Mouse (Mus musculus) lung, embryonic 14.5 days (tissue): ENCODE data around the gene Dlg4. TPM values are rescaled to one million over a fixed set of nuclear protein-coding genes. Genes with fewer than 3 reads are reported as not detected.

Experiments
- ATAC-seq: fragments of 200-750 bp; cut with Nextera tagmentation; 2 replicates; pipeline ENCODE4 v1.8.0; 2017; ENCODE audit warnings: mild to moderate bottlenecking, moderate TSS enrichment, moderate library complexity; ENCODE audit not compliant: insufficient read depth
- DNase-seq: peaks from one replicate; pipeline ENCODE4 v3.0.0-alpha.2; 2015
- H3K27ac ChIP-seq: fragments of 300-500 bp; sonication (generic); 2 replicates; pipeline ENCODE4 v1.5.1; 2014; ENCODE audit warnings: low read depth, mild to moderate bottlenecking, moderate library complexity
- H3K27me3 ChIP-seq: fragments of 300-500 bp; sonication (generic); 2 replicates; pipeline ENCODE4 v1.6.1; 2014; ENCODE audit warnings: low read length, control low read depth; ENCODE audit not compliant: insufficient read depth
- H3K36me3 ChIP-seq: fragments of 300-500 bp; sonication (generic); 2 replicates; pipeline ENCODE4 v1.6.1; 2014; ENCODE audit warnings: control low read depth; ENCODE audit not compliant: insufficient read depth
- H3K4me1 ChIP-seq: fragments of 300-500 bp; sonication (generic); 2 replicates; pipeline ENCODE4 v1.6.1; 2014; ENCODE audit warnings: antibody characterized with exemption, control low read depth; ENCODE audit not compliant: insufficient read depth
- H3K4me2 ChIP-seq: fragments of 300-500 bp; sonication (generic); 2 replicates; pipeline ENCODE4 v1.6.1; 2014; ENCODE audit warnings: mild to moderate bottlenecking
- H3K4me3 ChIP-seq: fragments of 300-500 bp; sonication (generic); 2 replicates; pipeline ENCODE4 v1.5.1; 2014; ENCODE audit warnings: low read depth, low read length
- H3K9ac ChIP-seq: fragments of 300-500 bp; sonication (generic); 2 replicates; pipeline ENCODE4 v1.6.1; 2014
- H3K9me3 ChIP-seq: fragments of 300-500 bp; sonication (generic); 2 replicates; pipeline ENCODE4 v1.6.1; 2016; ENCODE audit warnings: low read depth, low read length, control low read depth
- CTCF ChIP-seq: IDR thresholded peaks from 2 replicates; pipeline ENCODE4 v1.5.1; 2016; ENCODE audit warnings: antibody characterized with exemption, low read depth
- WGBS: fragments of 180-500 bp; shearing (Covaris S2); extraction: QIAGEN DNeasy Blood & Tissue Kit; methylation state at CpG from one replicate; pipeline ENCODE4 v1.1.7; 2014; 5-methylcytosine and 5-hydroxymethylcytosine counted together
- polyA plus RNA-seq: library from polyadenylated mRNA; unstranded; fragments of >200 nt; fragmentation: Nextera tagmentation; extraction: Ambion mirVana; gene quantifications from 2 replicates; pipeline ENCODE4 v1.2.1, GENCODE M21; 2014

Dlg4 gene
- polyA plus RNA-seq, 1 experiment from 2014 or later, result 7.4 TPM

DNA sequence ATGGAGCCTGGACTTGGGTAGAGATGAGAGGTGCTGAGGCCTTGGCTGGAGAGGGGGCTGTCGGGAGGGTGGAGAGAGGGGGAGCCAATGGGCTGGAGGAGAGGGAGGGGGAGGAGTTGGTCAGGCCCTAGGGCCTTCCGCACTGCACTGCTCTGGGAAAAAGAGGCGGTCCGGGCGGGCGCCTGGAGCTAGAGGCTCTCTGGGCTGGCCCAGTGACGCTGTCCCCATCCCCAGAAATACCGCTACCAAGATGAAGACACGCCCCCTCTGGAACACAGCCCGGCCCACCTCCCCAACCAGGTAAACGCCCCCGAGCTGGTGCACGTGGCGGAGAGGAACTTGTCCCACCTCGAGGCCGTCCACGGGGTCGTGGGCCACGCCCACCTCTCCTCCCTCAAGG, 9.9 kb downstream of the Dlg4 start:
- Histone ChIP-seq H3K4me2 (peak overlapping the region; percentile 65), H3K4me1 (peaks cover 42% of the 10 kb centered on the region), H3K4me3 (peak overlapping the region; percentile 31), H3K36me3 (peaks cover 14% of the 10 kb centered on the region), H3K27me3 (no peaks in the 10 kb centered on the region), H3K27ac (peak overlapping the region; percentile 26; the same call in 1 of the 2 replicates), H3K9me3 (no peaks in the 10 kb centered on the region), H3K9ac (peak overlapping the region; percentile 14; the same call in 1 of the 2 replicates)
- ATAC-seq (peak; percentile 75), DNase-seq (peak; percentile 82)
- no peak for TF ChIP-seq CTCF
- WGBS, result 0% methylated on average over 19 of the region's 19 CpGs

- H3K4me3 ChIP-seq, result peak overlapping the region; percentile 31; the same call in 1 of the 2 replicates
- peaks cover 20% of the 10 kb centered on the region for H3K36me3 ChIP-seq
- no peaks in the 10 kb centered on the region for H3K27me3 ChIP-seq
- peak overlapping the region; percentile 14; the same call in 1 of the 2 replicates for H3K9ac ChIP-seq
- peaks cover 42% of the 10 kb centered on the region for H3K4me1 ChIP-seq
- H3K27ac ChIP-seq, result peak overlapping the region; percentile 26; the same call in 1 of the 2 replicates
- no peaks in the 10 kb centered on the region for H3K9me3 ChIP-seq
- TF ChIP-seq CTCF, result no peak
- peak overlapping the region; percentile 65 for H3K4me2 ChIP-seq
- no peak for ATAC-seq
- WGBS, result 42% methylated on average over 9 of the region's 9 CpGs
- DNase-seq, result peak; percentile 10
Measured at GRCm38 (mm10) chr11:70027397-70027796, 10.7 kb downstream of the Dlg4 start.

- H3K27me3 ChIP-seq, result no peaks in the 10 kb centered on the region
- ATAC-seq, result peak; percentile 3; the same call in 1 of the 2 replicates
Measured at GRCm38 (mm10) chr11:70028401-70029129, 11.8 kb downstream of the Dlg4 start.

GRCm38 (mm10) chr11:70029130-70029801, 12.5 kb downstream of the Dlg4 start:
- under 1% methylated on average over 20 of the region's 20 CpGs for WGBS
- H3K4me3 ChIP-seq, result peak overlapping the region; percentile 21
- TF ChIP-seq CTCF, result no peak
- H3K27ac ChIP-seq, result peak overlapping the region; percentile 76
- H3K36me3 ChIP-seq, result peaks cover 35% of the 10 kb centered on the region
- H3K4me2 ChIP-seq, result peak overlapping the region; percentile 65
- peaks cover 35% of the 10 kb centered on the region for H3K4me1 ChIP-seq
- DNase-seq, result peak; percentile 95
- H3K27me3 ChIP-seq, result no peaks in the 10 kb centered on the region
- no peak overlapping the region for H3K9ac ChIP-seq
- ATAC-seq, result peak; percentile 82
- H3K9me3 ChIP-seq, result no peaks in the 10 kb centered on the region

More at GRCm38 (mm10) chr11:70028401-70029129, 11.8 kb downstream of the Dlg4 start:
- 16% methylated on average over 12 of the region's 12 CpGs for WGBS
- Histone ChIP-seq H3K4me1 (peaks cover 38% of the 10 kb centered on the region), H3K4me3 (peak overlapping the region; percentile 21), H3K9ac (no peak overlapping the region; the same call in 1 of the 2 replicates), H3K9me3 (no peaks in the 10 kb centered on the region), H3K36me3 (peaks cover 30% of the 10 kb centered on the region), H3K4me2 (peak overlapping the region; percentile 65), H3K27ac (peak overlapping the region; percentile 76)
- no peak for DNase-seq
- TF ChIP-seq CTCF, result no peak

DNA sequence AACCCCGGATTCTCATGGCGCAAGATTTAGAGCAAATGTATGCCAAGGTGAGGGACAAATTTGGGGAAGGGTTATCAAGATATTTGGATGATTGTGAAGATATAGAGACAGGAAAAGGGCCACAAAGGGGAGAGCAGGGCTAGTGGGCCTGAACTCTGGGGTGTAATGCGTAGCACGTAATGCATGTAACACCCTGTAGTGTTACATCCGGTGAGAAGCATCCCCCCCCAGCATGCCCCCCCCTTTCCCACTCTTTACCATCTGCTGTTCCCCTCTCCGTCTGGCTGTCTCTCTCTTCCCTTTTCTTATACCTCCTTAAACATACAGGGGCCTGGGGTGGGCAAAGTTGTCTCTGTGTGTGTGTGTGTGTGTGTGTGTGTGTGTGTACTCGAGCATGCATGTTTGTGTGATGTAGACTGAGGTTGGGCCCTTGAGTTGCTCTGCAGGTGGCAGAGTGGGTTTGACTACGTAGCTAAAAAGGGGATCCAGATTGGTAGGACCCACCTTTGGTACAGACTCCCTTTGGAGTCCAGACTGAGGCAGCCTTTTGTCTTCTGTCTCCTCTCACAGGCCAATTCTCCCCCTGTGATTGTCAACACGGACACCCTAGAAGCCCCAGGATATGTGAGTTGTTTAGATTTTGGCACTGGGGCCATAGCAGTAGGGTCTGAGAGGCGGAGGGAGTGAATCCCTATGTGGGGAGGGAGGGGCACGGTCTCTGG, 13.2 kb downstream of the Dlg4 start:
- Histone ChIP-seq H3K4me3 (no peak overlapping the region), H3K9me3 (no peaks in the 10 kb centered on the region), H3K36me3 (peaks cover 35% of the 10 kb centered on the region), H3K27ac (no peak overlapping the region), H3K9ac (no peak overlapping the region), H3K4me2 (peak overlapping the region; percentile 65), H3K27me3 (no peaks in the 10 kb centered on the region), H3K4me1 (peaks cover 33% of the 10 kb centered on the region)
- no peak for ATAC-seq
- 32% methylated on average over 11 of the region's 11 CpGs for WGBS
- DNase-seq, result no peak
- no peak for TF ChIP-seq CTCF

GRCm38 (mm10) chr11:70030651-70031320, 14.0 kb downstream of the Dlg4 start:
- Histone ChIP-seq H3K27ac (no peak overlapping the region), H3K4me3 (no peak overlapping the region), H3K9me3 (no peaks in the 10 kb centered on the region), H3K4me2 (no peak overlapping the region), H3K4me1 (peaks cover 32% of the 10 kb centered on the region), H3K27me3 (no peaks in the 10 kb centered on the region), H3K9ac (no peak overlapping the region), H3K36me3 (peaks cover 35% of the 10 kb centered on the region)
- 91% methylated on average over 28 of the region's 28 CpGs for WGBS
- ATAC-seq (no peak), DNase-seq (no peak)
- TF ChIP-seq CTCF, result no peak
